Mouse (Mus musculus): ENCODE measurements around the gene Dzip1.

GRCm38 (mm10) chr14:118842353-118842752 lies 82.9 kb downstream of the Dzip1 start:
- TF ChIP-seq CTCF (IDR thresholded peaks at IDR 0.05; ENCODE audit: borderline replicate concordance, control insufficient read depth, extremely low read depth, insufficient read depth, low read length, poor library complexity) = no peak
- TF ChIP-seq POLR2A (IDR thresholded peaks at IDR 0.05; ENCODE audit: control insufficient read depth, extremely low read depth, insufficient read depth, low read length, poor library complexity) = no peak

All from thymus, adult 2 months (tissue).